Mouse (Mus musculus): ENCODE measurements at regions not wholly inside any gene's neighbourhood (a gene's known extent, or its start where the extent isn't known, plus 50 kb on each side); places are given as distances from the start of the nearest gene placed in this dataset.

GRCm38 (mm10) chr12:44056493-44057163 lies 153.5 kb downstream of the Dnajb9 start:
- Histone ChIP-seq H3K27ac (replicated peaks) (no peak overlapping the region), H3K9me3 (ENCODE audit: control insufficient read depth, low read length) (no peaks in the 10 kb centered on the region), H3K36me3 (ENCODE audit: control insufficient read depth, insufficient read depth, low read length) (no peaks in the 10 kb centered on the region), H3K9ac (ENCODE audit: low read length) (no peak overlapping the region), H3K4me2 (replicated peaks; ENCODE audit: low read depth) (no peak overlapping the region), H3K27me3 (ENCODE audit: control insufficient read depth, insufficient read depth, low read length) (no peaks in the 10 kb centered on the region), H3K4me3 (ENCODE audit: low read depth, low read length) (no peak overlapping the region), H3K4me1 (replicated peaks; ENCODE audit: control insufficient read depth, insufficient read depth) (no peaks in the 10 kb centered on the region)
- TF ChIP-seq EP300 (optimal IDR thresholded peaks at IDR 0.05) (no peak), CTCF (IDR thresholded peaks at IDR 0.05; ENCODE audit: low read depth) (no peak)
- 86% methylated on average over 2 of the region's 2 CpGs for WGBS
- ATAC-seq (ENCODE audit: low FRiP score, low TSS enrichment): no peak
- no peak for DNase-seq (ENCODE audit: low spot score)

- WGBS: 56% methylated on average over 2 of the region's 2 CpGs
- no peak overlapping the region for H3K27ac ChIP-seq (replicated peaks)
- no peak overlapping the region for H3K9ac ChIP-seq (ENCODE audit: low read length)
- H3K27me3 ChIP-seq (ENCODE audit: control insufficient read depth, insufficient read depth, low read length): no peaks in the 10 kb centered on the region
- H3K9me3 ChIP-seq (ENCODE audit: control insufficient read depth, low read length): no peaks in the 10 kb centered on the region
- DNase-seq (ENCODE audit: low spot score): no peak
- no peak overlapping the region for H3K4me2 ChIP-seq (replicated peaks; ENCODE audit: low read depth)
- H3K36me3 ChIP-seq (ENCODE audit: control insufficient read depth, insufficient read depth, low read length): no peaks in the 10 kb centered on the region
- no peak for TF ChIP-seq CTCF (IDR thresholded peaks at IDR 0.05; ENCODE audit: low read depth)
- no peak for TF ChIP-seq EP300 (optimal IDR thresholded peaks at IDR 0.05)
- no peak for ATAC-seq (ENCODE audit: low FRiP score, low TSS enrichment)
- H3K4me1 ChIP-seq (replicated peaks; ENCODE audit: control insufficient read depth, insufficient read depth): no peaks in the 10 kb centered on the region
- no peak overlapping the region for H3K4me3 ChIP-seq (ENCODE audit: low read depth, low read length)
Measured at GRCm38 (mm10) chr12:44045806-44046205, 164.3 kb downstream of the Dnajb9 start.

- ATAC-seq (ENCODE audit: low FRiP score, low TSS enrichment) (no peak), DNase-seq (ENCODE audit: low spot score) (no peak)
- Histone ChIP-seq H3K27ac (replicated peaks) (no peak overlapping the region), H3K9me3 (ENCODE audit: control insufficient read depth, low read length) (no peaks in the 10 kb centered on the region), H3K9ac (ENCODE audit: low read length) (no peak overlapping the region), H3K4me3 (ENCODE audit: low read depth, low read length) (no peak overlapping the region), H3K27me3 (ENCODE audit: control insufficient read depth, insufficient read depth, low read length) (no peaks in the 10 kb centered on the region), H3K4me1 (replicated peaks; ENCODE audit: control insufficient read depth, insufficient read depth) (no peaks in the 10 kb centered on the region), H3K36me3 (ENCODE audit: control insufficient read depth, insufficient read depth, low read length) (no peaks in the 10 kb centered on the region), H3K4me2 (replicated peaks; ENCODE audit: low read depth) (no peak overlapping the region)
- 75% methylated on average over 14 of the region's 14 CpGs for WGBS
- TF ChIP-seq EP300 (optimal IDR thresholded peaks at IDR 0.05) (no peak), CTCF (IDR thresholded peaks at IDR 0.05; ENCODE audit: low read depth) (no peak)
Measured at GRCm38 (mm10) chr12:44044388-44045105, 165.6 kb downstream of the Dnajb9 start.

GRCm38 (mm10) chr12:44006795-44007194 lies 203.3 kb downstream of the Dnajb9 start:
- H3K36me3 ChIP-seq (ENCODE audit: control insufficient read depth, insufficient read depth, low read length): no peaks in the 10 kb centered on the region
- H3K9me3 ChIP-seq (ENCODE audit: control insufficient read depth, low read length): no peaks in the 10 kb centered on the region
- no peak for DNase-seq (ENCODE audit: low spot score)
- H3K27ac ChIP-seq (replicated peaks): no peak overlapping the region
- 62% methylated on average over 2 of the region's 2 CpGs for WGBS
- ATAC-seq (ENCODE audit: low FRiP score, low TSS enrichment): no peak
- TF ChIP-seq CTCF (IDR thresholded peaks at IDR 0.05; ENCODE audit: low read depth) (no peak), EP300 (optimal IDR thresholded peaks at IDR 0.05) (no peak)
- H3K27me3 ChIP-seq (ENCODE audit: control insufficient read depth, insufficient read depth, low read length): no peaks in the 10 kb centered on the region
- no peaks in the 10 kb centered on the region for H3K4me1 ChIP-seq (replicated peaks; ENCODE audit: control insufficient read depth, insufficient read depth)
- no peak overlapping the region for H3K4me3 ChIP-seq (ENCODE audit: low read depth, low read length)
- no peak overlapping the region for H3K9ac ChIP-seq (ENCODE audit: low read length)
- no peak overlapping the region for H3K4me2 ChIP-seq (replicated peaks; ENCODE audit: low read depth)

- TF ChIP-seq CTCF (IDR thresholded peaks at IDR 0.05; ENCODE audit: low read depth): no peak
- TF ChIP-seq EP300 (optimal IDR thresholded peaks at IDR 0.05): no peak
- Histone ChIP-seq H3K27me3 (ENCODE audit: control insufficient read depth, insufficient read depth, low read length) (no peaks in the 10 kb centered on the region), H3K9me3 (ENCODE audit: control insufficient read depth, low read length) (no peaks in the 10 kb centered on the region), H3K9ac (ENCODE audit: low read length) (no peak overlapping the region), H3K4me2 (replicated peaks; ENCODE audit: low read depth) (no peak overlapping the region), H3K27ac (replicated peaks) (no peak overlapping the region), H3K4me3 (ENCODE audit: low read depth, low read length) (no peak overlapping the region), H3K36me3 (ENCODE audit: control insufficient read depth, insufficient read depth, low read length) (no peaks in the 10 kb centered on the region), H3K4me1 (replicated peaks; ENCODE audit: control insufficient read depth, insufficient read depth) (no peaks in the 10 kb centered on the region)
- DNase-seq (ENCODE audit: low spot score) (no peak), ATAC-seq (ENCODE audit: low FRiP score, low TSS enrichment) (no peak)
- 73% methylated on average over 1 of the region's 1 CpGs for WGBS
Measured at GRCm38 (mm10) chr12:43983548-43983947, 226.6 kb downstream of the Dnajb9 start.

GRCm38 (mm10) chr12:43963973-43964372 lies 246.2 kb downstream of the Dnajb9 start:
- Histone ChIP-seq H3K4me1 (replicated peaks; ENCODE audit: control insufficient read depth, insufficient read depth) (no peaks in the 10 kb centered on the region), H3K9me3 (ENCODE audit: control insufficient read depth, low read length) (no peaks in the 10 kb centered on the region), H3K27ac (replicated peaks) (no peak overlapping the region), H3K4me2 (replicated peaks; ENCODE audit: low read depth) (no peak overlapping the region), H3K27me3 (ENCODE audit: control insufficient read depth, insufficient read depth, low read length) (no peaks in the 10 kb centered on the region), H3K4me3 (ENCODE audit: low read depth, low read length) (no peak overlapping the region), H3K36me3 (ENCODE audit: control insufficient read depth, insufficient read depth, low read length) (no peaks in the 10 kb centered on the region), H3K9ac (ENCODE audit: low read length) (no peak overlapping the region)
- TF ChIP-seq CTCF (IDR thresholded peaks at IDR 0.05; ENCODE audit: low read depth): no peak
- no peak for TF ChIP-seq EP300 (optimal IDR thresholded peaks at IDR 0.05)
- DNase-seq (ENCODE audit: low spot score) (no peak), ATAC-seq (ENCODE audit: low FRiP score, low TSS enrichment) (no peak)
- WGBS: 57% methylated on average over 1 of the region's 1 CpGs
